Mouse (Mus musculus): Measurements from ENCODE around the gene Slc35f5. TPM values are rescaled to one million over a fixed set of nuclear protein-coding genes. Genes with fewer than 3 reads are reported as not detected.
A peak's percentile ranks its signal among the peaks of the same experiment; 100 is the strongest.
"Not testable (repeated sequence)": the region's sequence is repeated elsewhere in the genome, so short reads cannot be mapped to it uniquely, and the experiment has no call there.

Slc35f5 gene
- 10 to 100 TPM; 20.8 to 23.6 TPM for total RNA-seq (2021)
- long read RNA-seq, experiment 1, transcript Slc35f5-201 (16 exons, 2,733 nt): major isoform, 24 of 39 reads
- long read RNA-seq, experiment 1, partial matches to known transcripts: 3 of 39 reads
- long read RNA-seq, experiment 1, other reads (novel, unspliced or antisense): 12 of 39 reads
- long read RNA-seq, experiment 2, transcript Slc35f5-201 (16 exons, 2,733 nt): major isoform, 23 of 43 reads
- long read RNA-seq, experiment 2, partial matches to known transcripts: 3 of 43 reads
- long read RNA-seq, experiment 2, other reads (novel, unspliced or antisense): 17 of 43 reads

- DNase-seq (ENCODE audit: low spot score in 2 of 2): peak; percentile 95 to 96
Observed at GRCm38 (mm10) chr1:125560259-125561192, at the start of gene Slc35f5. Gene Slc35f5 (plus strand): TSS chr1:125560595.

GRCm38 (mm10) chr1:125514706-125515105, 45.7 kb upstream of the Slc35f5 start:
- no peak for DNase-seq (ENCODE audit: low spot score in 2 of 2)

GRCm38 (mm10) chr1:125516910-125517659, 43.3 kb upstream of the Slc35f5 start:
- DNase-seq (ENCODE audit: low spot score in 2 of 2): no peak

- no peak for DNase-seq (ENCODE audit: low spot score in 2 of 2)
Observed at GRCm38 (mm10) chr1:125519107-125519611, 41.2 kb upstream of the Slc35f5 start.

- no peak for DNase-seq (ENCODE audit: low spot score in 2 of 2)
Observed at GRCm38 (mm10) chr1:125525965-125526665, 34.3 kb upstream of the Slc35f5 start.

GRCm38 (mm10) chr1:125526666-125527004, 33.8 kb upstream of the Slc35f5 start:
- DNase-seq (ENCODE audit: low spot score in 2 of 2): no peak

- DNase-seq (ENCODE audit: low spot score in 2 of 2): no peak
Observed at GRCm38 (mm10) chr1:125527364-125527763, 33.0 kb upstream of the Slc35f5 start.

- DNase-seq (ENCODE audit: low spot score in 2 of 2): not testable (repeated sequence)
Observed at GRCm38 (mm10) chr1:125533180-125533912, 27.0 kb upstream of the Slc35f5 start.

GRCm38 (mm10) chr1:125537131-125537530, 23.3 kb upstream of the Slc35f5 start:
- no peak for DNase-seq (ENCODE audit: low spot score in 2 of 2)

GRCm38 (mm10) chr1:125537776-125538175, 22.6 kb upstream of the Slc35f5 start:
- no peak for DNase-seq (ENCODE audit: low spot score in 2 of 2)

- DNase-seq (ENCODE audit: low spot score in 2 of 2): no peak
Observed at GRCm38 (mm10) chr1:125539312-125539711, 21.1 kb upstream of the Slc35f5 start.

- DNase-seq (ENCODE audit: low spot score in 2 of 2): no peak
Observed at GRCm38 (mm10) chr1:125542008-125542999, 18.1 kb upstream of the Slc35f5 start.

- no peak for DNase-seq (ENCODE audit: low spot score in 2 of 2)
Observed at GRCm38 (mm10) chr1:125549872-125550271, 10.5 kb upstream of the Slc35f5 start.

GRCm38 (mm10) chr1:125550359-125550758, 10.0 kb upstream of the Slc35f5 start:
- DNase-seq (ENCODE audit: low spot score in 2 of 2): no peak

- no peak for DNase-seq (ENCODE audit: low spot score in 2 of 2)
Observed at GRCm38 (mm10) chr1:125551564-125551963, 8.8 kb upstream of the Slc35f5 start.

- DNase-seq (ENCODE audit: low spot score in 2 of 2): no peak
Observed at GRCm38 (mm10) chr1:125559261-125559660, 1.1 kb upstream of the Slc35f5 start.

- no peak for DNase-seq (ENCODE audit: low spot score in 2 of 2)
Observed at GRCm38 (mm10) chr1:125559721-125560120, 674 bp upstream of the Slc35f5 start.

GRCm38 (mm10) chr1:125561206-125561605, 811 bp downstream of the Slc35f5 start:
- peak in 1 of 2 experiments; percentile 42 for DNase-seq (ENCODE audit: low spot score in 2 of 2)

GRCm38 (mm10) chr1:125561841-125562240, 1.4 kb downstream of the Slc35f5 start:
- DNase-seq (ENCODE audit: low spot score in 2 of 2): no peak
